Mouse (Mus musculus): ENCODE data around the gene Hspb9.
A peak's percentile ranks its signal among the peaks of the same experiment; 100 is the strongest.

Hspb9 gene

GRCm38 (mm10) chr11:100705095-100705747 lies 8.4 kb upstream of the Hspb9 start:
- DNase-seq (ENCODE audit: low spot score in 2 of 2) = no peak

GRCm38 (mm10) chr11:100709201-100709810 lies 4.3 kb upstream of the Hspb9 start:
- no peak for DNase-seq (ENCODE audit: low spot score in 2 of 2)

- no peak for DNase-seq (ENCODE audit: low spot score in 2 of 2)
These were observed 3.1 kb upstream of the Hspb9 start for GRCm38 (mm10) chr11:100710528-100710927.

- DNase-seq (ENCODE audit: low spot score in 2 of 2) = no peak
These were observed 2.7 kb upstream of the Hspb9 start for GRCm38 (mm10) chr11:100710977-100711376.

GRCm38 (mm10) chr11:100711783-100712615 lies 1.7 kb upstream of the Hspb9 start, which contains the start of gene Kat2a:
TSS of gene Kat2a (minus strand) at chr11:100712465.
- DNase-seq (ENCODE audit: low spot score in 2 of 2) = peak; percentile 50 to 70

- no peak for DNase-seq (ENCODE audit: low spot score in 2 of 2)
These were observed 476 bp upstream of the Hspb9 start for GRCm38 (mm10) chr11:100713174-100713573.

GRCm38 (mm10) chr11:100714534-100714915 lies 875 bp downstream of the Hspb9 start:
- DNase-seq (ENCODE audit: low spot score in 2 of 2) = peak; percentile 57 to 76

GRCm38 (mm10) chr11:100714948-100715347 lies 1.3 kb downstream of the Hspb9 start:
- no peak for DNase-seq (ENCODE audit: low spot score in 2 of 2)

- DNase-seq (ENCODE audit: low spot score in 2 of 2) = no peak
These were observed 3.0 kb downstream of the Hspb9 start for GRCm38 (mm10) chr11:100716649-100717048.

GRCm38 (mm10) chr11:100718462-100718861 lies 4.8 kb downstream of the Hspb9 start:
- DNase-seq (ENCODE audit: low spot score in 2 of 2) = no peak

- no peak for DNase-seq (ENCODE audit: low spot score in 2 of 2)
These were observed 5.2 kb downstream of the Hspb9 start for GRCm38 (mm10) chr11:100718866-100719265.

GRCm38 (mm10) chr11:100719312-100719711 lies 5.7 kb downstream of the Hspb9 start:
- DNase-seq (ENCODE audit: low spot score in 2 of 2) = no peak

GRCm38 (mm10) chr11:100719893-100720292 lies 6.2 kb downstream of the Hspb9 start:
- no peak for DNase-seq (ENCODE audit: low spot score in 2 of 2)

- no peak for DNase-seq (ENCODE audit: low spot score in 2 of 2)
These were observed 6.7 kb downstream of the Hspb9 start for GRCm38 (mm10) chr11:100720345-100720744.

GRCm38 (mm10) chr11:100721254-100721653 lies 7.6 kb downstream of the Hspb9 start:
- DNase-seq (ENCODE audit: low spot score in 2 of 2) = no peak

GRCm38 (mm10) chr11:100721776-100722492 lies 8.3 kb downstream of the Hspb9 start:
- no peak for DNase-seq (ENCODE audit: low spot score in 2 of 2)

- no peak for DNase-seq (ENCODE audit: low spot score in 2 of 2)
These were observed 8.9 kb downstream of the Hspb9 start for GRCm38 (mm10) chr11:100722493-100723028.

- no peak for DNase-seq (ENCODE audit: low spot score in 2 of 2)
These were observed 11.4 kb downstream of the Hspb9 start for GRCm38 (mm10) chr11:100724919-100725512.

- DNase-seq (ENCODE audit: low spot score in 2 of 2) = no peak
These were observed 13.6 kb downstream of the Hspb9 start for GRCm38 (mm10) chr11:100727201-100727600.

- no peak for DNase-seq (ENCODE audit: low spot score in 2 of 2)
These were observed 15.0 kb downstream of the Hspb9 start for GRCm38 (mm10) chr11:100728601-100729000.

GRCm38 (mm10) chr11:100729976-100730375 lies 16.3 kb downstream of the Hspb9 start:
- DNase-seq (ENCODE audit: low spot score in 2 of 2) = no peak
